Mouse (Mus musculus) stomach, postnatal 0 days (tissue): ENCODE measurements around the gene Gpr174.

Experiments
- CTCF ChIP-seq: IDR thresholded peaks from 2 replicates; pipeline ENCODE4 v1.5.1; 2016; ENCODE audit warnings: antibody characterized with exemption, low read depth, mild to moderate bottlenecking, moderate library complexity
- EP300 ChIP-seq: optimal IDR thresholded peaks from 2 replicates; pipeline ENCODE3; 2016; ENCODE audit warnings: antibody characterized with exemption

DNA sequence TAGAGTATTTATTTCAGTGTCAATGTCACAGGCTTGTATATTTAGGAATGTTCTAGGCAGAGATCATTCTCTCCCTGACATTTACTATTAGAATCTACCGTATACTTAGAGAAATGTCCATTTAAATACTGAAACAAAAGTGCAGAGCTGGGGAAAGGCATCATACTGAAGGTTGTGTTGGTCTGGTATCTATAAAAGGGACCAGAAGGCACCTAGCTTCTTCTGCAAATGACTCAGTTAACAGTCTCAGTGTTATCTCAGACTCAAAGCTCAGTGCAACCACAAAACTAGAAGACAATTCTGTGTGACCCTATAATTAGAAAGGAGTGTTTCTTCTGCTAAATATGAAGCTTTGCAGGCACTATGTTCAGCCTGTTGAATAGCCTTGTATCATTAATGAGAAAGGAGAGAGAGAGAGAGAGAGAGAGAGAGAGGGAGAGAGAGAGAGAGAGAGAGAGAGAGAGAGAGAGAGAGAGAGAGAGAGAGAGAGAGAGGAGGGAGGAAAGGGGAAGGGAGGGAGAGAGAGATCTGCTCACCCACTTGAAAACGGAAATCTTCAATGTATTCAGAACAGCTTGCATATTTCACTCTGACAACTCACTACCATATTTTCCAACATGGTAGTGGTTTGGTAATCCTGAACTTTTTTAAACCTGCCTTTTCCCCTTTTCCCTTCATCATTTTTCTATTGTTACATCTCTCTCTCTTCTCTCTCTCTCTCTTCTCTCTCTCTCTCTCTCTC lies at the start of gene Gpr174:
- TF ChIP-seq CTCF (no peak), EP300 (no peak)
